14 mouse cellular contexts compared by ENCODE assay signal in genomic region chr4:133874865-133875517, GRCm38 (mm10). TPM values are rescaled to one million over a fixed set of nuclear protein-coding genes. Genes with fewer than 3 reads are reported as not detected.
DNase-seq lines count a peak whose midpoint lies in the region; ATAC-seq lines count a peak whose summit lies in the region.
"Had no signal": no experiment of that assay in that cellular context is flagged by ENCODE, and none has a peak within 500 bp of the region (broad histone marks: within the 10 kb centered on the region; RNA-seq: fewer than 3 reads in every experiment).

No protein-coding gene starts in this region.

- H3K4me1 ChIP-seq in liver, embryonic 12.5 days, result peaks cover 89% of the 10 kb centered on the region
- no peaks in the 10 kb centered on the region for H3K4me1 ChIP-seq in forebrain, embryonic 11.5 days (replicated peaks; ENCODE audit: control insufficient read depth, insufficient read depth, low read length)
- H3K4me1 ChIP-seq: forebrain, embryonic 15.5 days had no signal

- intact Hi-C loops in heart, postnatal 25 days (cut with DNase I), result no loop called here
- intact Hi-C loops in gastrocnemius, postnatal 36 days (cut with DNase I), result no loop called here

- DNase-seq in heart, adult 11 months, result peak; percentile 86
- no peak for DNase-seq in heart, postnatal 25 days (ENCODE audit: low spot score)
- DNase-seq in spleen, postnatal 10 days (ENCODE audit: low spot score in 2 of 2), result peak; percentile 50 to 54
- no peak for DNase-seq in spleen, postnatal 36 days (ENCODE audit: low spot score in 2 of 2)
- DNase-seq in forebrain, embryonic 11.5 days (ENCODE audit: low spot score), result no peak
- DNase-seq in gastrocnemius, postnatal 36 days, result no peak
- no peak for DNase-seq in thymus, postnatal 4 days
- DNase-seq: left cerebral cortex, postnatal 4 days; lung, postnatal 10 days; thymus, adult 2 months had no signal

- H3K27me3 ChIP-seq in liver, embryonic 12.5 days (replicated peaks), result no peaks in the 10 kb centered on the region
- H3K27me3 ChIP-seq in forebrain, embryonic 11.5 days (ENCODE audit: control insufficient read depth, insufficient read depth, low read length), result no peaks in the 10 kb centered on the region
- H3K27me3 ChIP-seq: forebrain, embryonic 15.5 days; kidney, embryonic 15.5 days had no signal

- peak overlapping the region; percentile 85 for H3K4me2 ChIP-seq in liver, embryonic 12.5 days
- H3K4me2 ChIP-seq in forebrain, embryonic 11.5 days (ENCODE audit: low read depth, low read length, severe bottlenecking), result no peak overlapping the region
- H3K4me2 ChIP-seq: forebrain, embryonic 15.5 days; kidney, embryonic 15.5 days had no signal

- H3K9me3 ChIP-seq in liver, embryonic 12.5 days (replicated peaks), result no peaks in the 10 kb centered on the region
- no peaks in the 10 kb centered on the region for H3K9me3 ChIP-seq in forebrain, embryonic 11.5 days (ENCODE audit: control insufficient read depth, low read length)
- H3K9me3 ChIP-seq: forebrain, embryonic 15.5 days; kidney, embryonic 15.5 days had no signal

- 20% methylated on average over 13 of the region's 13 CpGs for WGBS in liver, embryonic 12.5 days (ENCODE audit: insufficient replicate concordance)
- 89% methylated on average over 13 of the region's 13 CpGs for WGBS in forebrain, embryonic 11.5 days

- peak overlapping the region; percentile 69 for H3K9ac ChIP-seq in liver, embryonic 12.5 days
- H3K9ac ChIP-seq in forebrain, embryonic 11.5 days (ENCODE audit: low read length), result no peak overlapping the region
- H3K9ac ChIP-seq: forebrain, embryonic 15.5 days; kidney, embryonic 15.5 days had no signal

- H3K27ac ChIP-seq in liver, embryonic 12.5 days, result peak overlapping the region; percentile 96
- no peak overlapping the region; the same call in 1 of the 2 replicates for H3K27ac ChIP-seq in forebrain, embryonic 11.5 days (ENCODE audit: low read depth, low read length)
- H3K27ac ChIP-seq: forebrain, embryonic 15.5 days; kidney, embryonic 15.5 days had no signal

- H3K36me3 ChIP-seq in liver, embryonic 12.5 days, result peaks cover 19% of the 10 kb centered on the region
- no peaks in the 10 kb centered on the region for H3K36me3 ChIP-seq in forebrain, embryonic 11.5 days (ENCODE audit: control insufficient read depth, insufficient read depth, low read length)
- H3K36me3 ChIP-seq: forebrain, embryonic 15.5 days had no signal

- no peak for ATAC-seq in liver, embryonic 12.5 days
- no peak for ATAC-seq in forebrain, embryonic 11.5 days (replicated peaks; ENCODE audit: low FRiP score)
- ATAC-seq: forebrain, embryonic 15.5 days; hindbrain, embryonic 16.5 days had no signal

- peak overlapping the region; percentile 69; the same call in 1 of the 2 replicates for H3K4me3 ChIP-seq in liver, embryonic 12.5 days
- H3K4me3 ChIP-seq in forebrain, embryonic 11.5 days (ENCODE audit: low read depth, low read length), result no peak overlapping the region
- H3K4me3 ChIP-seq: forebrain, embryonic 15.5 days; kidney, embryonic 15.5 days had no signal

RNA-seq across cellular contexts. Expression of gene Rps6ka1, which starts 12.6 kb away (rescaled TPM):
- total RNA-seq in heart, postnatal 25 days (2021), result 1 to 10 TPM; 5.4 to 6.3 TPM
- polyA plus RNA-seq in liver, embryonic 12.5 days (2016; fragmentation: Nextera tagmentation; extraction: Ambion mirVana), result 60.9 and 63.1 TPM in 2 replicates
- 31.5 and 32.2 TPM in 2 replicates for polyA plus RNA-seq in forebrain, embryonic 11.5 days (2014; fragmentation: Nextera tagmentation; extraction: Ambion mirVana)
- total RNA-seq in gastrocnemius, postnatal 36 days (2021), result 1 to 10 TPM; 4.9 to 6.1 TPM

Comparison
In these comparisons a context has a peak if more than half of its experiments do, and no peak if none do; other contexts are left out.
1. DNase-seq: peak in heart, adult 11 months (single experiment) and spleen, postnatal 10 days (2 of 2); none in heart, postnatal 25 days (single experiment), spleen, postnatal 36 days (0 of 2), forebrain, embryonic 11.5 days (single experiment), gastrocnemius, postnatal 36 days (0 of 2) and thymus, postnatal 4 days (single experiment).